Mouse (Mus musculus): Measurements from ENCODE around the gene Il1rapl2. TPM values are rescaled to one million over a fixed set of nuclear protein-coding genes. Genes with fewer than 3 reads are reported as not detected.

Gene Il1rapl2
- polyA plus RNA-seq, 1 experiment from 2014 or later, result not detected

GRCm38 (mm10) chrX:137805484-137806200 is 235.2 kb downstream of the Il1rapl2 start:
- Histone ChIP-seq H3K4me3 (ENCODE audit: low read depth, low read length) (no peak overlapping the region), H3K9me3 (replicated peaks; ENCODE audit: control insufficient read depth, low read length) (no peaks in the 10 kb centered on the region), H3K4me1 (ENCODE audit: control insufficient read depth, low read depth, low read length) (no peaks in the 10 kb centered on the region), H3K4me2 (ENCODE audit: low read depth, low read length) (no peak overlapping the region), H3K9ac (ENCODE audit: low read depth, low read length) (no peak overlapping the region), H3K27ac (ENCODE audit: low read length) (no peak overlapping the region), H3K27me3 (ENCODE audit: control insufficient read depth, insufficient read depth, low read depth, low read length) (no peaks in the 10 kb centered on the region), H3K36me3 (ENCODE audit: control insufficient read depth, insufficient read depth) (no peaks in the 10 kb centered on the region)
- ATAC-seq (ENCODE audit: low read depth), result no peak
- WGBS (ENCODE audit: insufficient replicate concordance), result 51% methylated on average over 6 of the region's 6 CpGs

- Histone ChIP-seq H3K9ac (ENCODE audit: low read depth, low read length) (no peak overlapping the region), H3K4me3 (ENCODE audit: low read depth, low read length) (no peak overlapping the region), H3K36me3 (ENCODE audit: control insufficient read depth, insufficient read depth) (no peaks in the 10 kb centered on the region), H3K27ac (ENCODE audit: low read length) (no peak overlapping the region), H3K4me1 (ENCODE audit: control insufficient read depth, low read depth, low read length) (no peaks in the 10 kb centered on the region), H3K9me3 (replicated peaks; ENCODE audit: control insufficient read depth, low read length) (no peaks in the 10 kb centered on the region), H3K4me2 (ENCODE audit: low read depth, low read length) (no peak overlapping the region), H3K27me3 (ENCODE audit: control insufficient read depth, insufficient read depth, low read depth, low read length) (no peaks in the 10 kb centered on the region)
- ATAC-seq (ENCODE audit: low read depth), result no peak
- 51% methylated on average over 4 of the region's 4 CpGs for WGBS (ENCODE audit: insufficient replicate concordance)
Observed at GRCm38 (mm10) chrX:137806231-137807114, 236.1 kb downstream of the Il1rapl2 start.

GRCm38 (mm10) chrX:137809526-137809925 is 239.1 kb downstream of the Il1rapl2 start:
- Histone ChIP-seq H3K27ac (ENCODE audit: low read length) (no peak overlapping the region), H3K4me3 (ENCODE audit: low read depth, low read length) (no peak overlapping the region), H3K4me2 (ENCODE audit: low read depth, low read length) (no peak overlapping the region), H3K36me3 (ENCODE audit: control insufficient read depth, insufficient read depth) (no peaks in the 10 kb centered on the region), H3K9ac (ENCODE audit: low read depth, low read length) (no peak overlapping the region), H3K27me3 (ENCODE audit: control insufficient read depth, insufficient read depth, low read depth, low read length) (no peaks in the 10 kb centered on the region), H3K9me3 (replicated peaks; ENCODE audit: control insufficient read depth, low read length) (no peaks in the 10 kb centered on the region), H3K4me1 (ENCODE audit: control insufficient read depth, low read depth, low read length) (no peaks in the 10 kb centered on the region)
- no peak for ATAC-seq (ENCODE audit: low read depth)
- WGBS (ENCODE audit: insufficient replicate concordance), result 40% methylated on average over 3 of the region's 3 CpGs

GRCm38 (mm10) chrX:137812151-137812550 is 241.7 kb downstream of the Il1rapl2 start:
- ATAC-seq (ENCODE audit: low read depth), result no peak
- no peaks in the 10 kb centered on the region for H3K4me1 ChIP-seq (ENCODE audit: control insufficient read depth, low read depth, low read length)
- 30% methylated on average over 1 of the region's 1 CpGs for WGBS (ENCODE audit: insufficient replicate concordance)
- H3K4me2 ChIP-seq (ENCODE audit: low read depth, low read length), result no peak overlapping the region
- H3K9me3 ChIP-seq (replicated peaks; ENCODE audit: control insufficient read depth, low read length), result no peaks in the 10 kb centered on the region
- H3K27ac ChIP-seq (ENCODE audit: low read length), result no peak overlapping the region
- no peaks in the 10 kb centered on the region for H3K27me3 ChIP-seq (ENCODE audit: control insufficient read depth, insufficient read depth, low read depth, low read length)
- H3K9ac ChIP-seq (ENCODE audit: low read depth, low read length), result no peak overlapping the region
- no peak overlapping the region for H3K4me3 ChIP-seq (ENCODE audit: low read depth, low read length)
- no peaks in the 10 kb centered on the region for H3K36me3 ChIP-seq (ENCODE audit: control insufficient read depth, insufficient read depth)

- Histone ChIP-seq H3K9ac (ENCODE audit: low read depth, low read length) (no peak overlapping the region), H3K27me3 (ENCODE audit: control insufficient read depth, insufficient read depth, low read depth, low read length) (no peaks in the 10 kb centered on the region), H3K36me3 (ENCODE audit: control insufficient read depth, insufficient read depth) (no peaks in the 10 kb centered on the region), H3K27ac (ENCODE audit: low read length) (no peak overlapping the region), H3K4me2 (ENCODE audit: low read depth, low read length) (no peak overlapping the region), H3K9me3 (replicated peaks; ENCODE audit: control insufficient read depth, low read length) (no peaks in the 10 kb centered on the region), H3K4me1 (ENCODE audit: control insufficient read depth, low read depth, low read length) (no peaks in the 10 kb centered on the region), H3K4me3 (ENCODE audit: low read depth, low read length) (no peak overlapping the region)
- WGBS (ENCODE audit: insufficient replicate concordance), result 43% methylated on average over 3 of the region's 3 CpGs
- ATAC-seq (ENCODE audit: low read depth), result no peak
Observed at GRCm38 (mm10) chrX:137848936-137849335, 278.5 kb downstream of the Il1rapl2 start.

GRCm38 (mm10) chrX:137923490-137923889 is 353.1 kb downstream of the Il1rapl2 start:
- no peaks in the 10 kb centered on the region for H3K9me3 ChIP-seq (replicated peaks; ENCODE audit: control insufficient read depth, low read length)
- H3K36me3 ChIP-seq (ENCODE audit: control insufficient read depth, insufficient read depth), result no peaks in the 10 kb centered on the region
- H3K27ac ChIP-seq (ENCODE audit: low read length), result no peak overlapping the region
- H3K27me3 ChIP-seq (ENCODE audit: control insufficient read depth, insufficient read depth, low read depth, low read length), result no peaks in the 10 kb centered on the region
- H3K9ac ChIP-seq (ENCODE audit: low read depth, low read length), result no peak overlapping the region
- H3K4me1 ChIP-seq (ENCODE audit: control insufficient read depth, low read depth, low read length), result no peaks in the 10 kb centered on the region
- no peak for ATAC-seq (ENCODE audit: low read depth)
- no peak overlapping the region for H3K4me3 ChIP-seq (ENCODE audit: low read depth, low read length)
- no peak overlapping the region for H3K4me2 ChIP-seq (ENCODE audit: low read depth, low read length)

- ATAC-seq (ENCODE audit: low read depth), result no peak
- Histone ChIP-seq H3K36me3 (ENCODE audit: control insufficient read depth, insufficient read depth) (no peaks in the 10 kb centered on the region), H3K4me2 (ENCODE audit: low read depth, low read length) (no peak overlapping the region), H3K9ac (ENCODE audit: low read depth, low read length) (no peak overlapping the region), H3K4me1 (ENCODE audit: control insufficient read depth, low read depth, low read length) (no peaks in the 10 kb centered on the region), H3K27me3 (ENCODE audit: control insufficient read depth, insufficient read depth, low read depth, low read length) (no peaks in the 10 kb centered on the region), H3K9me3 (replicated peaks; ENCODE audit: control insufficient read depth, low read length) (no peaks in the 10 kb centered on the region), H3K27ac (ENCODE audit: low read length) (no peak overlapping the region), H3K4me3 (ENCODE audit: low read depth, low read length) (no peak overlapping the region)
- WGBS (ENCODE audit: insufficient replicate concordance), result 47% methylated on average over 2 of the region's 2 CpGs
Observed at GRCm38 (mm10) chrX:137926835-137927234, 356.4 kb downstream of the Il1rapl2 start.

DNA sequence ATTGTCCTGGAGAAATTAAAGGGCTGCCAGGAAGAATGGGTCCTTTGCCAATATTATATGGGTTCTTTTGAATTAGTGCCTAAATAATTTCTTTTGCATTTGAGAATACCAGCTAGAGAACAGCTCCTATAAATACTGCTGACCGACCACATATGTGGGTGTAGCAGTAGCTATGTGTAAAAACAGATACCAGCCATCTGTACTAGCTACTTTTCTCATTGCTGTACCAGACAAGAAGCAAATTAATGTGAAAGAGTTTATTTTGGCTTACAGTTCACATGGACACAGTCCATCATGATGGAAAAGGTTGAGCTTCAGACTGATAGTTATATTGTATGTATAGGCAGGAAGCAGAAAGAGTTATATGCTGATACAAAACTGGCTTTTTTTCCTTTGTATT is 377.3 kb downstream of the Il1rapl2 start:
- H3K9ac ChIP-seq (ENCODE audit: low read depth, low read length), result no peak overlapping the region
- H3K4me2 ChIP-seq (ENCODE audit: low read depth, low read length), result no peak overlapping the region
- 53% methylated on average over 1 of the region's 1 CpGs for WGBS (ENCODE audit: insufficient replicate concordance)
- H3K9me3 ChIP-seq (replicated peaks; ENCODE audit: control insufficient read depth, low read length), result no peaks in the 10 kb centered on the region
- no peaks in the 10 kb centered on the region for H3K4me1 ChIP-seq (ENCODE audit: control insufficient read depth, low read depth, low read length)
- H3K27ac ChIP-seq (ENCODE audit: low read length), result no peak overlapping the region
- no peak for ATAC-seq (ENCODE audit: low read depth)
- H3K4me3 ChIP-seq (ENCODE audit: low read depth, low read length), result no peak overlapping the region
- H3K36me3 ChIP-seq (ENCODE audit: control insufficient read depth, insufficient read depth), result no peaks in the 10 kb centered on the region
- no peaks in the 10 kb centered on the region for H3K27me3 ChIP-seq (ENCODE audit: control insufficient read depth, insufficient read depth, low read depth, low read length)

DNA sequence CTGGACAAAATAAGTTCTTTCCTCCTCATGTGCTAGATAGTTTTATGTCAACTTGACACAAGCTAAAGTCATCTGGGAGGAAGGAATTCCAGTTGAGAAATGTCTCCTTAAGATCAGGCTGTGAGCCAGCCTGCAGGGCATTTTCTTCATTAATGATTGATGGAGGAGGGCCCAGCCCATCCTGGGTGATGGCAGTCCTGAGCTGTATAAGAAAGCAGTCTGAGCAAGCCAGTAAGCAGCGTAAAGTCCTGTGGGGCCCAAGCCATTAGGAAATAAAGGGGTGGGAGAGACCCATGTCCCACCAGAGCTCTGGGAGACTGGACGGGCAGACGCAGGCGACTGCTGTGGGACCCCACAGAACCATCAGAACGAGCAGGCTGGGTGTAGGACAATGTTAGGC is 400.9 kb downstream of the Il1rapl2 start:
- no peaks in the 10 kb centered on the region for H3K4me1 ChIP-seq (ENCODE audit: control insufficient read depth, low read depth, low read length)
- no peaks in the 10 kb centered on the region for H3K9me3 ChIP-seq (replicated peaks; ENCODE audit: control insufficient read depth, low read length)
- no peak overlapping the region for H3K4me2 ChIP-seq (ENCODE audit: low read depth, low read length)
- no peaks in the 10 kb centered on the region for H3K27me3 ChIP-seq (ENCODE audit: control insufficient read depth, insufficient read depth, low read depth, low read length)
- 50% methylated on average over 5 of the region's 5 CpGs for WGBS (ENCODE audit: insufficient replicate concordance)
- H3K36me3 ChIP-seq (ENCODE audit: control insufficient read depth, insufficient read depth), result no peaks in the 10 kb centered on the region
- no peak overlapping the region for H3K9ac ChIP-seq (ENCODE audit: low read depth, low read length)
- no peak overlapping the region for H3K4me3 ChIP-seq (ENCODE audit: low read depth, low read length)
- no peak for ATAC-seq (ENCODE audit: low read depth)
- no peak overlapping the region for H3K27ac ChIP-seq (ENCODE audit: low read length)
